Mouse (Mus musculus): Measurements from ENCODE around the gene Cbr1. TPM values are rescaled to one million over a fixed set of nuclear protein-coding genes. Genes with fewer than 3 reads are reported as not detected.

Gene Cbr1
- polyA plus RNA-seq, 1 experiment from 2014 or later, result 119 TPM

GRCm38 (mm10) chr16:93644006-93644405, 38.4 kb downstream of the Cbr1 start:
- WGBS, result 61% methylated on average over 4 of the region's 4 CpGs
- H3K4me2 ChIP-seq (replicated peaks), result no peak overlapping the region
- H3K4me3 ChIP-seq (replicated peaks), result no peak overlapping the region
- H3K9ac ChIP-seq, result no peak overlapping the region
- no peaks in the 10 kb centered on the region for H3K4me1 ChIP-seq (replicated peaks)
- H3K36me3 ChIP-seq, result no peaks in the 10 kb centered on the region
- H3K27ac ChIP-seq, result no peak overlapping the region
- no peak for ATAC-seq
- no peaks in the 10 kb centered on the region for H3K9me3 ChIP-seq
- no peaks in the 10 kb centered on the region for H3K27me3 ChIP-seq (replicated peaks)

GRCm38 (mm10) chr16:93648441-93649183, 43.0 kb downstream of the Cbr1 start:
- 83% methylated on average over 5 of the region's 5 CpGs for WGBS
- no peaks in the 10 kb centered on the region for H3K9me3 ChIP-seq
- ATAC-seq, result no peak
- H3K27me3 ChIP-seq (replicated peaks), result no peaks in the 10 kb centered on the region
- H3K9ac ChIP-seq, result no peak overlapping the region
- H3K27ac ChIP-seq, result no peak overlapping the region
- no peak overlapping the region for H3K4me2 ChIP-seq (replicated peaks)
- H3K4me3 ChIP-seq (replicated peaks), result no peak overlapping the region
- H3K36me3 ChIP-seq, result no peaks in the 10 kb centered on the region
- no peaks in the 10 kb centered on the region for H3K4me1 ChIP-seq (replicated peaks)

Other genes with a start within 250 kb of the Cbr1 start
- 8.7 and 9.9 TPM in 2 replicates for gene Setd4, start 1.8 kb upstream of the Cbr1 start, polyA plus RNA-seq (2015; fragmentation: Nextera tagmentation; extraction: Ambion mirVana)
- gene Gm5678, start 22.2 kb downstream of the Cbr1 start, polyA plus RNA-seq (2015; fragmentation: Nextera tagmentation; extraction: Ambion mirVana), result not detected in 2 replicates
- gene Cbr3, start 77.4 kb downstream of the Cbr1 start, polyA plus RNA-seq (2015; fragmentation: Nextera tagmentation; extraction: Ambion mirVana), result 2.1 and 2.4 TPM in 2 replicates
- 11.6 and 14.4 TPM in 2 replicates for gene Dop1b, start 106.1 kb downstream of the Cbr1 start, polyA plus RNA-seq (2015; fragmentation: Nextera tagmentation; extraction: Ambion mirVana)
- 27.5 and 40.6 TPM in 2 replicates for gene Morc3, start 226.3 kb downstream of the Cbr1 start, polyA plus RNA-seq (2015; fragmentation: Nextera tagmentation; extraction: Ambion mirVana)